Mouse (Mus musculus): Measurements from ENCODE around the gene Zfp1. TPM values are rescaled to one million over a fixed set of nuclear protein-coding genes. Genes with fewer than 3 reads are reported as not detected.
"Not testable (repeated sequence)": the region's sequence is repeated elsewhere in the genome, so short reads cannot be mapped to it uniquely, and the experiment has no call there.

Gene Zfp1
- polyA plus RNA-seq, 1 experiment from 2014 or later: 7.8 TPM

DNA sequence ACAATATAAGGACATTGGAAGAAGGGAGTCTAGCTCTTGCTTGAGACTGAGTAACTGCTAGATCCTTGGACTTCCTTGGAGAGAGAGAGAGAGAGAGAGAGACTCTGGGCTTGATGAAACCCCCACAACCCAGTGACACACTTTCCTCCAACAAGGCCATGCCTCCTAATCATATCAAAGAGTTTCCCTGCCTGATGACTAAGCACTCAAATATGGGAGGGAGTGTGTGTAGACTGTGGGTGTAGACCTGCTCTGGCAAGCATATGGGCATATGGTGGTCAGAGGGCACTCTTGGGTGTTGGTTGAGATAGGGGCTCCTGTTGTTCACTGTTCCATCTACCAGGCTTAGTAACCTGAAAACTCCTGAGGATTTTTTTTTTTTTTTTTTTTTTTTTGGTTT lies 5.1 kb upstream of the Zfp1 start:
- no peak overlapping the region for H3K27ac ChIP-seq (ENCODE audit: low read depth, low read length)
- no peak for TF ChIP-seq CTCF (IDR thresholded peaks at IDR 0.05; ENCODE audit: low read depth)
- no peak for ATAC-seq
- H3K9me3 ChIP-seq (ENCODE audit: control insufficient read depth): no peaks in the 10 kb centered on the region
- no peak overlapping the region for H3K9ac ChIP-seq (ENCODE audit: low read depth, low read length)
- no peaks in the 10 kb centered on the region for H3K27me3 ChIP-seq (replicated peaks; ENCODE audit: control insufficient read depth, insufficient read depth, low read length)
- no peak overlapping the region for H3K4me2 ChIP-seq (replicated peaks; ENCODE audit: low read depth)
- no peaks in the 10 kb centered on the region for H3K4me1 ChIP-seq (replicated peaks; ENCODE audit: control insufficient read depth, insufficient read depth, low read length)
- H3K4me3 ChIP-seq (ENCODE audit: low read depth, low read length): no peak overlapping the region
- no peaks in the 10 kb centered on the region for H3K36me3 ChIP-seq (ENCODE audit: control insufficient read depth, insufficient read depth)

DNA sequence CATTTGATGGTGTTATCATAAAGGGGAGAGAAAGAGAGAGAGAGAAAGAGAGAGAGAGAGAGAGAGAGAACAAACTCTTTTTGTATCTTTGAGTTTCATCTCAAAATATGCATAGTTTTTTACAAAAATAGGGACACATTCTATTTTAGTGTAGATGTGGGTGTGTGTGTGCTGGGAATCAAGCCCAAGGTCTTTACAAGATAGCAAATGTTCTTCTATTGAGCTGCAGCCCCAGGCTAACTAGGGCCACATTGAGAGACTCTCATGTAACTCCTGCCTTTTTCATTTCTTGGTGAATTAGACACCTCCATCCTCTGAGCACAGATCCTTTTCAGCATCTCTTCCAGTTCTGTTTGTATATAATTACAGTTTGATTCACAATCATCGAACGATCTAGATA lies 2.1 kb upstream of the Zfp1 start:
- no peak for ATAC-seq
- no peak for TF ChIP-seq CTCF (IDR thresholded peaks at IDR 0.05; ENCODE audit: low read depth)
- 94% methylated on average over 2 of the region's 2 CpGs for WGBS

DNA sequence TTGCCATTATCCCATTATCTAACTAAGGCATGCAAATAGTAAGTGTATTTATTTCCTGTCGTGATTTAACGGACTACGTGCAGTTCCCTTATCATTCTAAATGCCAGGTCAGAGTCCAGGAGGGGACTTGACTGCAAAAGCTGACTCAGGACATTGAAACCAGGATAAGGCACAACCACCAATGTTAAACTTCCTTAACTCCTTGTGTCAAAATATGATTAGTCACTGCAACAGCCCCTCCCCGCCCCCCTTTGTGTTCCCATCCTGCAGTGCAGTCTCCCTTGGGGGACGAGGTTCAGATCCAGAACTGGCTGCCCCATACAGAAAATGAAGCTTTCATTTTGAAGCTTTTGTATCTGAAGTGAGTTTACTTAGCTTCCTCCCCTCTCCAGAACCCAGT lies 705 bp upstream of the Zfp1 start:
- peak overlapping the region; percentile 98 for H3K27ac ChIP-seq (ENCODE audit: low read depth, low read length)
- peak overlapping the region; percentile 91 for H3K4me2 ChIP-seq (replicated peaks; ENCODE audit: low read depth)
- TF ChIP-seq CTCF (IDR thresholded peaks at IDR 0.05; ENCODE audit: low read depth): no peak
- H3K27me3 ChIP-seq (replicated peaks; ENCODE audit: control insufficient read depth, insufficient read depth, low read length): no peaks in the 10 kb centered on the region
- no peaks in the 10 kb centered on the region for H3K36me3 ChIP-seq (ENCODE audit: control insufficient read depth, insufficient read depth)
- ATAC-seq: peak; percentile 33
- peak overlapping the region; percentile 87 for H3K4me3 ChIP-seq (ENCODE audit: low read depth, low read length)
- 12% methylated on average over 5 of the region's 5 CpGs for WGBS
- no peaks in the 10 kb centered on the region for H3K9me3 ChIP-seq (ENCODE audit: control insufficient read depth)
- H3K9ac ChIP-seq (ENCODE audit: low read depth, low read length): peak overlapping the region; percentile 92
- H3K4me1 ChIP-seq (replicated peaks; ENCODE audit: control insufficient read depth, insufficient read depth, low read length): no peaks in the 10 kb centered on the region

More for the DNA sequence above, 2.1 kb upstream of the Zfp1 start:
- Histone ChIP-seq H3K27ac (ENCODE audit: low read depth, low read length) (no peak overlapping the region), H3K4me1 (replicated peaks; ENCODE audit: control insufficient read depth, insufficient read depth, low read length) (no peaks in the 10 kb centered on the region), H3K27me3 (replicated peaks; ENCODE audit: control insufficient read depth, insufficient read depth, low read length) (no peaks in the 10 kb centered on the region), H3K9me3 (ENCODE audit: control insufficient read depth) (no peaks in the 10 kb centered on the region), H3K4me3 (ENCODE audit: low read depth, low read length) (no peak overlapping the region), H3K9ac (ENCODE audit: low read depth, low read length) (no peak overlapping the region), H3K4me2 (replicated peaks; ENCODE audit: low read depth) (no peak overlapping the region), H3K36me3 (ENCODE audit: control insufficient read depth, insufficient read depth) (no peaks in the 10 kb centered on the region)

DNA sequence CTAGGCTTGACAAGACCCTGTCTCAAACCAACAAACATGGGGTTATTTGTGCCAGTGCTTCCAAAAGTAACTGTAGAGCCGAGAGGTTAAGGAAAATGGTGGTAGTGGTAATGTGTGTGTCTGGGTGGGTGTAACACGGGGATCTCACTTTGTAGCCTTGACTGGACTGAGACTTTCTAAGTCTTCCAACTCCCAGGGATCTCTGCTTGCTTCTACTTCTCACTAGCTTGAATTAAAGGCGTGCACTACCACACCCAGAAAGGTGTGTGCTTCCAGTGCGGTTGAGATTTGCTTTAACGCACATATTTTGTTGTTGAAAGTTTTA lies 300 bp upstream of the Zfp1 start:
- no peaks in the 10 kb centered on the region for H3K27me3 ChIP-seq (replicated peaks; ENCODE audit: control insufficient read depth, insufficient read depth, low read length)
- H3K4me3 ChIP-seq (ENCODE audit: low read depth, low read length): peak overlapping the region; percentile 87
- no peak for TF ChIP-seq CTCF (IDR thresholded peaks at IDR 0.05; ENCODE audit: low read depth)

DNA sequence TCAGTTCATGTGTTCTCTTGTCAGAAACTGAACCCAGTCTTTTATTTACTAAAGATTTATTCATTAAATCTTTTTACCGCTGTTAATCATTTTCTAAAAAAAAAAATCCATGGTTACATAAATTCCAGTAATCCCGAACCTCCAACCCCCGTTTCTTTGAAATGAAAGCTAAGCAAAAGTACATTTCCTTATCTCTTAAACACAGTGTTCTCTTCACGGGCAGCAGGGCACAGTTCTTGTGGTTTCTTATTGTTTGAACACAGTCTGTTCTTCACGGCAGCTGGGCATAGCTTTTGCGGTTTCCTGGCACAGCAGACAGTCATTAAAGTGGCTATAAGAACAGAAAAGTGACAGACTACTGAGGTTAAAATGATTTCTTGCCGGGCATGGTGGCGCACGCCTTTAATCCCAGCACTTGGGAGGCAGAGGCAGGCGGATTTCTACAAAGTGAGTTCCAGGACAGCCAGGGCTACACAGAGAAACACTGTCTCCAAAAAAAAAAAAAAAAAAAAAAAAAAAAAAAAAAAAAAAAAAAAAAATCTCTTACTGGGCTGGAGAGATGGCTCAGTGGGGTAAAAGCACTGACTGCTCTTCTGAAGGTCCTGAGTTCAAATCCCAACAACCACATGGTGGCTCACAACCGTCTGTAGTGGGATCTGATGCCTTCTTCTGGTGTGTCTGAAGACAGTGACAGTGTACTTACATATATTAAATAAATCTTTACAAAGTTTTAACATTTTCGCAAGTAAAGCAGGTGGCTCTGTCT lies 1.3 kb downstream of the Zfp1 start:
- not testable (repeated sequence) for H3K4me1 ChIP-seq (replicated peaks; ENCODE audit: control insufficient read depth, insufficient read depth, low read length); H3K27me3 ChIP-seq (replicated peaks; ENCODE audit: control insufficient read depth, insufficient read depth, low read length); ATAC-seq; H3K36me3 ChIP-seq (ENCODE audit: control insufficient read depth, insufficient read depth); H3K9ac ChIP-seq (ENCODE audit: low read depth, low read length); H3K9me3 ChIP-seq (ENCODE audit: control insufficient read depth)
- 45% methylated on average over 12 of the region's 12 CpGs for WGBS
- H3K4me3 ChIP-seq (ENCODE audit: low read depth, low read length): peak overlapping the region; percentile 87
- H3K4me2 ChIP-seq (replicated peaks; ENCODE audit: low read depth): peak overlapping the region; percentile 91
- H3K27ac ChIP-seq (ENCODE audit: low read depth, low read length): peak overlapping the region; percentile 98; the same call in 1 of the 2 replicates

More for the DNA sequence above, 300 bp upstream of the Zfp1 start:
- WGBS: 8% methylated on average over 5 of the region's 5 CpGs
- H3K4me1 ChIP-seq (replicated peaks; ENCODE audit: control insufficient read depth, insufficient read depth, low read length): no peaks in the 10 kb centered on the region
- H3K4me2 ChIP-seq (replicated peaks; ENCODE audit: low read depth): peak overlapping the region; percentile 91
- H3K9ac ChIP-seq (ENCODE audit: low read depth, low read length): peak overlapping the region; percentile 92
- H3K9me3 ChIP-seq (ENCODE audit: control insufficient read depth): no peaks in the 10 kb centered on the region
- no peaks in the 10 kb centered on the region for H3K36me3 ChIP-seq (ENCODE audit: control insufficient read depth, insufficient read depth)
- H3K27ac ChIP-seq (ENCODE audit: low read depth, low read length): peak overlapping the region; percentile 98
- ATAC-seq: peak; percentile 38

DNA sequence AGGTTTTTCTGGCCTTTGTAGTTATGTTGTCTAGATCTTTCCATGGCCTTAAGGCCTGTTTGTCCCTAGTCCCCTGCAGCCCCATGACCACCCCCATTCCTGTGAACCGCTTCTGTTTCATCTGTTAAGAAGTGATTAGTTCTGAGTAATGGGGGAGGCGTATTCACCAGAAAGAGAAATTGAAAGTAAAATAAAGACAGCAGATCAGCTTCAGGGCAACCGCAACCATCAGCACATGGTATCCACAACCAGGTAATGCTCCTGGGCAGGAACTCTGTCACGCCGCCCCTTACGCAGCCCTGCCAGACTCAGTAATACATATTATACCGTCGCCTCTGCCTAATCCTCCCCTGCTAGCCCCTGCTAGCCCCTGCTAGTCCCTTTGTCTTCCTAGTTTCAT lies 2.5 kb downstream of the Zfp1 start:
- Histone ChIP-seq H3K4me3 (ENCODE audit: low read depth, low read length) (no peak overlapping the region), H3K36me3 (ENCODE audit: control insufficient read depth, insufficient read depth) (no peaks in the 10 kb centered on the region), H3K4me1 (replicated peaks; ENCODE audit: control insufficient read depth, insufficient read depth, low read length) (0 out of 2 replicates have a peak, but pooled peaks cover 5% of the 10 kb centered on the region), H3K9me3 (ENCODE audit: control insufficient read depth) (no peaks in the 10 kb centered on the region), H3K9ac (ENCODE audit: low read depth, low read length) (no peak overlapping the region), H3K27ac (ENCODE audit: low read depth, low read length) (no peak overlapping the region), H3K27me3 (replicated peaks; ENCODE audit: control insufficient read depth, insufficient read depth, low read length) (no peaks in the 10 kb centered on the region), H3K4me2 (replicated peaks; ENCODE audit: low read depth) (no peak overlapping the region; the same call in 1 of the 2 replicates)
- TF ChIP-seq CTCF (IDR thresholded peaks at IDR 0.05; ENCODE audit: low read depth): no peak
- WGBS: 77% methylated on average over 8 of the region's 8 CpGs
- no peak for ATAC-seq
